9 mouse cellular contexts compared by ENCODE assay signal in the genomic region with DNA sequence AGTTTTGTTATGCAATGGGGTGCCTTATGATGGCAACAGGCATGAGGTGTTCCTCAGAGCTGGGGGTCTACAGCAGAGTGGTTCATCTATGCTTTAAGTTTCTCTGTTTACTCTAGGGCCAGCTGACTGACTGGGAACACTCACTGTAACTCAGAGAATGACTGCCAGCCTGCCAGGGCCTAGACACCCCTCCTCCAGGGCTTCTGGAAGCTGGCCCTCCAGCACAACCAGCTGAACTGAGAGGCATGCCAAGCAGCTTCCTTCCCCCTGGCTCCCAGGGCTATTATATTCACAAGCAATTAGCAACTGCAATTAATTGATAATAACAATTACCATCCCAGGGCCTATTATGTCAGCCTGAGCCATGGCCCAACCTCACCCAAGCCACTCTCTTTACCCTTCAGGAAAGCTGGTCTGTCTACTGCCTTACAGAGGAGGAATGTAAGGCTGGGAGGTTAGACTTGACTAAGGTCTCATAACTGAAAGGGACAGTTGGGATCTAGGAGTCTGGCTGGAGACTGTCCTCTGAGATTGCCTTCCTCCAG. TPM values are rescaled to one million over a fixed set of nuclear protein-coding genes. Genes with fewer than 3 reads are reported as not detected.
A peak's percentile ranks its signal among the peaks of the same experiment; 100 is the strongest.
DNase-seq lines count a peak whose midpoint lies in the region; ATAC-seq and TF ChIP-seq lines count a peak whose summit lies in the region.
"Had no signal": no experiment of that assay in that cellular context is flagged by ENCODE, and none has a peak within 500 bp of the region (broad histone marks: within the 10 kb centered on the region; RNA-seq: fewer than 3 reads in every experiment).

No protein-coding gene starts in this region.

- no peaks in the 10 kb centered on the region for H3K9me3 ChIP-seq in limb, embryonic 10.5 days (replicated peaks)
- no peaks in the 10 kb centered on the region for H3K9me3 ChIP-seq in intestine, postnatal 0 days (ENCODE audit: control insufficient read depth)

- DNase-seq in lung, adult 2 months, result peak; percentile 19
- no peak for DNase-seq in lung, postnatal 25 days (ENCODE audit: low spot score)
- peak; percentile 45 to 55 for DNase-seq in heart, postnatal 10 days
- no peak for DNase-seq in limb, embryonic 10.5 days (ENCODE audit: low spot score)
- peak; percentile 25 to 29 for DNase-seq in right cerebral cortex, adult 2 months (ENCODE audit: low spot score in 2 of 2)
- no peak for DNase-seq in embryo, embryonic 9.5 days (ENCODE audit: extremely low spot score)
- DNase-seq in ovary, postnatal 36 days (ENCODE audit: low spot score), result no peak
- DNase-seq: kidney, postnatal 14 days had no signal

- H3K4me2 ChIP-seq in intestine, postnatal 0 days (replicated peaks; ENCODE audit: low read depth), result no peak overlapping the region

- H3K4me1 ChIP-seq in lung, adult 2 months (ENCODE audit: control insufficient read depth, insufficient read depth, low read length), result peaks cover 3% of the 10 kb centered on the region; the same call in 1 of the 2 replicates
- peaks cover 10% of the 10 kb centered on the region for H3K4me1 ChIP-seq in limb, embryonic 10.5 days
- H3K4me1 ChIP-seq in intestine, postnatal 0 days (replicated peaks; ENCODE audit: control insufficient read depth, insufficient read depth, low read length), result no peaks in the 10 kb centered on the region

- H3K9ac ChIP-seq in intestine, postnatal 0 days (ENCODE audit: low read depth, low read length), result no peak overlapping the region

- H3K27me3 ChIP-seq in limb, embryonic 10.5 days (ENCODE audit: low read depth, poor library complexity, severe bottlenecking), result peaks cover 9% of the 10 kb centered on the region; the same call in 1 of the 2 replicates
- no peaks in the 10 kb centered on the region for H3K27me3 ChIP-seq in intestine, postnatal 0 days (replicated peaks; ENCODE audit: control insufficient read depth, insufficient read depth, low read length)

- H3K4me3 ChIP-seq in lung, adult 2 months (replicated peaks; ENCODE audit: extremely low read depth, low read depth, low read length), result no peak overlapping the region
- H3K4me3 ChIP-seq in limb, embryonic 10.5 days, result no peak overlapping the region
- no peak overlapping the region for H3K4me3 ChIP-seq in intestine, postnatal 0 days (ENCODE audit: low read depth, low read length)

- TF ChIP-seq POLR2A in lung, adult 2 months (IDR thresholded peaks at IDR 0.05; ENCODE audit: borderline replicate concordance, extremely low read depth, low read depth, low read length), result no peak

- peak overlapping the region; percentile 26; the same call in 1 of the 2 replicates for H3K27ac ChIP-seq in limb, embryonic 10.5 days
- no peak overlapping the region for H3K27ac ChIP-seq in intestine, postnatal 0 days (ENCODE audit: low read depth, low read length)

- TF ChIP-seq CTCF in lung, adult 2 months (IDR thresholded peaks at IDR 0.05; ENCODE audit: insufficient read depth, low read length), result no peak
- TF ChIP-seq CTCF in intestine, postnatal 0 days (IDR thresholded peaks at IDR 0.05; ENCODE audit: low read depth), result no peak

- intact Hi-C loops in heart, postnatal 10 days (cut with DNase I), result no loop called here

- H3K36me3 ChIP-seq in limb, embryonic 10.5 days, result no peaks in the 10 kb centered on the region
- no peaks in the 10 kb centered on the region for H3K36me3 ChIP-seq in intestine, postnatal 0 days (ENCODE audit: control insufficient read depth, insufficient read depth)

- no peak for ATAC-seq in intestine, postnatal 0 days

RNA-seq across cellular contexts. Expression of a gene that starts 41.0 kb away (rescaled TPM):
- 0.77 and 1.1 TPM in 2 replicates for polyA plus RNA-seq in lung, adult 2 months (2012; rRNA removed)
- total RNA-seq in heart, postnatal 10 days (2021), result under 1 TPM; 0.62 to 0.79 TPM
- polyA plus RNA-seq in limb, embryonic 10.5 days (2016; fragmentation: Nextera tagmentation; extraction: Ambion mirVana), result 2.1 and 3.6 TPM in 2 replicates
- polyA plus RNA-seq in intestine, postnatal 0 days (2015; fragmentation: Nextera tagmentation; extraction: Ambion mirVana), result 1.1 and 1.2 TPM in 2 replicates

Comparison
In these comparisons a context has a peak if more than half of its experiments do, and no peak if none do; other contexts are left out.
1. DNase-seq: peak in lung, adult 2 months (single experiment), heart, postnatal 10 days (2 of 2) and right cerebral cortex, adult 2 months (2 of 2); none in lung, postnatal 25 days (single experiment), limb, embryonic 10.5 days (single experiment), embryo, embryonic 9.5 days (single experiment) and ovary, postnatal 36 days (single experiment).